Mouse (Mus musculus): ENCODE data around the gene Card14. TPM values are rescaled to one million over a fixed set of nuclear protein-coding genes. Genes with fewer than 3 reads are reported as not detected.
"Not testable (repeated sequence)": the region's sequence is repeated elsewhere in the genome, so short reads cannot be mapped to it uniquely, and the experiment has no call there.

Card14 gene
- polyA plus RNA-seq, 1 experiment from 2014 or later = 0.88 TPM

GRCm38 (mm10) chr11:119281030-119281429 is 26.5 kb upstream of the Card14 start:
- Histone ChIP-seq H3K4me3 (no peak overlapping the region), H3K9ac (no peak overlapping the region), H3K36me3 (peaks cover 91% of the 10 kb centered on the region), H3K9me3 (no peaks in the 10 kb centered on the region), H3K4me2 (replicated peaks) (no peak overlapping the region), H3K27me3 (no peaks in the 10 kb centered on the region), H3K27ac (no peak overlapping the region), H3K4me1 (peaks cover 3% of the 10 kb centered on the region; the same call in 1 of the 2 replicates)
- no peak for ATAC-seq (ENCODE audit: low FRiP score, low read depth)
- 88% methylated on average over 15 of the region's 15 CpGs for WGBS

GRCm38 (mm10) chr11:119285791-119286527 is 21.6 kb upstream of the Card14 start:
- H3K27ac ChIP-seq = no peak overlapping the region
- no peak overlapping the region for H3K4me3 ChIP-seq
- no peak overlapping the region for H3K9ac ChIP-seq
- H3K36me3 ChIP-seq = peaks cover 94% of the 10 kb centered on the region
- H3K4me2 ChIP-seq (replicated peaks) = no peak overlapping the region
- no peaks in the 10 kb centered on the region for H3K27me3 ChIP-seq
- H3K4me1 ChIP-seq = peaks cover 6% of the 10 kb centered on the region; the same call in 1 of the 2 replicates
- 59% methylated on average over 9 of the region's 9 CpGs for WGBS
- H3K9me3 ChIP-seq = 0 out of 2 replicates have a peak, but pooled peaks cover under 1% of the 10 kb centered on the region
- ATAC-seq (ENCODE audit: low FRiP score, low read depth) = no peak; the same call in 1 of the 2 replicates

- H3K4me1 ChIP-seq = peaks cover 6% of the 10 kb centered on the region; the same call in 1 of the 2 replicates
- no peak overlapping the region for H3K9ac ChIP-seq
- ATAC-seq (ENCODE audit: low FRiP score, low read depth) = no peak
- 87% methylated on average over 20 of the region's 20 CpGs for WGBS
- H3K4me3 ChIP-seq = no peak overlapping the region
- H3K27me3 ChIP-seq = no peaks in the 10 kb centered on the region
- no peak overlapping the region; the same call in 1 of the 2 replicates for H3K27ac ChIP-seq
- 0 out of 2 replicates have a peak, but pooled peaks cover 5% of the 10 kb centered on the region for H3K9me3 ChIP-seq
- H3K36me3 ChIP-seq = peaks cover 96% of the 10 kb centered on the region
- H3K4me2 ChIP-seq (replicated peaks) = no peak overlapping the region
Observed at GRCm38 (mm10) chr11:119287207-119287992, 20.2 kb upstream of the Card14 start.

DNA sequence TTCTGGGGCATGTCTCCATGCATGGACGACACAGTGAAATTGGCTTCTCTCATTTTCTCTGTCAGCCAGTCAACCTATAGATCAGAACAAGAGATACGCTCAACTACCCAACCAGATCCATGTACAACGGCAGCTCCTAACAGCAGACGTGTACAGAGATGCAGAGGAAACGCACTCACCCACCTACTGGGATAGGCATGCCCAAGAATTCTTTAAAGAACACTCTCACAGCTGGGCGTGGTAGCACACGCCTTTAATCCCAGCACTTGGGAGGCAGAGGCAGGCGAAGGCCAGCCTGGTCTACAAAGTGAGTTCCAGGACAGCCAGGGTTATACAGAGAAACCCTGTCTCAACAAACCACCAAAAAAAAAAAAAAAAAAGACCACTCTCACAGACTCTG is 14.7 kb upstream of the Card14 start:
- H3K4me3 ChIP-seq; ATAC-seq (ENCODE audit: low FRiP score, low read depth); H3K27me3 ChIP-seq; H3K4me1 ChIP-seq; H3K9ac ChIP-seq; H3K4me2 ChIP-seq (replicated peaks); H3K27ac ChIP-seq; H3K9me3 ChIP-seq: not testable (repeated sequence)
- WGBS = 95% methylated on average over 8 of the region's 8 CpGs
- H3K36me3 ChIP-seq = peaks cover 98% of the 10 kb centered on the region

DNA sequence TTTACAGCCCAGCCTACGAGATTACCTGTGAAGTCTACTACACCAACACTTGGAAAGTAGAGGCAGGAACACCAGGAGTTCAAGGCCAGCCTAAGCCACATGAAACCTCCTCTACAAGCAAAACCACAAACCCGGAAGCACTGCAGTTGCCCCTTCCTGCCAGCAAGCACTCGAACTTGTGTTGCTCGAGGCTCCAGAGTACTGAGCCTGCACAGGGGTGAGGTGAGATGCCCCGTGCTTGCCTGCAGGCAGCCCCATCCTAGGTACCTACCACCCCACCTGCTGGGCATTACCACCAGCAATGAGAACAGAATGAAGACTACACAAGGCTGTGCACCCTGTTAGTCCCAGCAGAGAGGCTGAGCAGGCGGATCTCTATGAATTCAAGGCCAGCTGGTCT is 9.6 kb upstream of the Card14 start:
- no peak for ATAC-seq (ENCODE audit: low FRiP score, low read depth)
- Histone ChIP-seq H3K9me3 (no peaks in the 10 kb centered on the region), H3K9ac (peak overlapping the region; percentile 99; the same call in 1 of the 2 replicates), H3K4me2 (replicated peaks) (peak overlapping the region; percentile 87), H3K4me1 (peaks cover 21% of the 10 kb centered on the region), H3K36me3 (peaks cover 52% of the 10 kb centered on the region), H3K4me3 (peak overlapping the region; percentile 98; the same call in 1 of the 2 replicates), H3K27me3 (no peaks in the 10 kb centered on the region), H3K27ac (no peak overlapping the region)
- 89% methylated on average over 6 of the region's 6 CpGs for WGBS

DNA sequence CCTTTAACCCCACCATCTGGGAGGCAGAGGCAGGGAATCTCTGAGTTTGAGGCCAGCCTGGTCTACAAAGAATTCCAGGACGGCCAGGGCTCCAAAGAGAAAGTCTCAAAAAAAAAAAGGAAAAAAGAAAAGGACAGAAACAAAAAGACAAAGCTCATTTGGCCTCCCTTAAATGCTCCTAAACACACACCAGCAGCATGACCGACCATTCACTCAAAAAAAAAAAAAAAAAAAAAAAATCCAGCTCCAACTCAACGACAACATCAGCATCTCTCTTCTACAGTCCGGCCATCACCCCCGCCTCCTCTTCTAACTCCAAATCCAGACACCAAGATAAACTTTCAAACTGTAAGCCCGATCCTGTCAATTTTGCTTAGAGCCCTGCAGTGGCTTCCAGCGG is 8.7 kb upstream of the Card14 start:
- no peaks in the 10 kb centered on the region for H3K27me3 ChIP-seq
- peak overlapping the region; percentile 98 for H3K4me3 ChIP-seq
- H3K36me3 ChIP-seq = peaks cover 42% of the 10 kb centered on the region
- H3K4me2 ChIP-seq (replicated peaks) = peak overlapping the region; percentile 87
- WGBS = 16% methylated on average over 7 of the region's 7 CpGs
- H3K4me1 ChIP-seq = peaks cover 21% of the 10 kb centered on the region
- no peak overlapping the region; the same call in 1 of the 2 replicates for H3K27ac ChIP-seq
- ATAC-seq (ENCODE audit: low FRiP score, low read depth) = no peak
- H3K9me3 ChIP-seq = no peaks in the 10 kb centered on the region
- H3K9ac ChIP-seq = peak overlapping the region; percentile 99

DNA sequence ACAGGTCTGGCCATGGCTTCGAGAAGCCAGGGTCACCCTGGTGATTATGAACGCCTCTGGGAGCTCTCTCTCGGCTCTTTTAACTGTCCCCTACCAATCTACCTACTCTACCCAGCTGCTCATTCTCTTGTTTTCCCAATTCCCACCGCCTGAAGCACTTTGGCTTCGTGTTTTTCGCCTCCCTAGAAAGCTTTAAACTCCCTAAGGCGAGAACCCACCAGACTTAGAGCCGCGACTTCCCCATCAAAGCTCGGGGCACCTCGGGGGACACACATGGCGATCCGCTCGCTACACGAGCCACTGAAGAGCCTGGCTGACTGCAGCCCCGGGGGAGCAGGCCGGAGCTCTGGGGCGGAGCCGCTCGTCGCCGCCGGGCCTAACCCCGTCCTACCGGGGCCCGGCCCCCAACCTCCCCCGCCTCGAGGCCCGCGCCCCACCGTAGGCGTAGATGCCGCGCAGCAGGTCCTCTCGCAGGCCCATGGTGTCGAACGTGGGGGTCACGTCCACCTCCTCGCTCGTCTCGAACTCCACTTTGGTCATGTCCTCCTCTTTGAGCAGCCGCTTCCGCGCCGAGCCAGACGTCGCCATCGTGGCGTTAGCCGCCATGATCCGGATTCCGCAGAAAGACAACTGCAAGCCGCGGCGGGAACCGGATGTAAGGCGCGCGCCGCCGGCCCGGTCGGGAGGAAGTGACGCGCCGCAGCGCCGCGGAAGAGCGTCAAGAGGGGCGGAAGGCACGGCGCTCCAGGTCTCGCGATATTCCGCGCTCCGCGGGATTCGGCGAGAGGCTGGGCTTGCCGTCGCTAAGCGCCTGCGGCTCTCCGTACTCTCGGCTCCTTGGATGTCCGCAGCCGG is 8.0 kb upstream of the Card14 start, which contains the start of gene Eif4a3:
Gene Eif4a3, minus strand, starts transcription at position 699 of the 855 bp plus-strand sequence.
- Histone ChIP-seq H3K4me3 (peak within 1 kb of the TSS; percentile 98), H3K9ac (peak within 1 kb of the TSS; percentile 99), H3K9me3 (no peaks in the 10 kb centered on the region), H3K4me1 (peaks cover 21% of the 10 kb centered on the region), H3K27ac (peak within 1 kb of the TSS; percentile 84), H3K36me3 (peaks cover 35% of the 10 kb centered on the region), H3K4me2 (replicated peaks) (peak within 1 kb of the TSS; percentile 87), H3K27me3 (peaks cover 7% of the 10 kb centered on the region; the same call in 1 of the 2 replicates)
- WGBS = under 1% methylated on average over 89 of the region's 89 CpGs
- ATAC-seq (ENCODE audit: low FRiP score, low read depth) = peak; percentile 95

- Histone ChIP-seq H3K4me3 (peak overlapping the region; percentile 98), H3K36me3 (peaks cover 28% of the 10 kb centered on the region), H3K27me3 (peaks cover 13% of the 10 kb centered on the region; the same call in 1 of the 2 replicates), H3K9me3 (no peaks in the 10 kb centered on the region), H3K4me2 (replicated peaks) (peak overlapping the region; percentile 86), H3K4me1 (peaks cover 21% of the 10 kb centered on the region), H3K9ac (peak overlapping the region; percentile 99), H3K27ac (peak overlapping the region; percentile 84)
- no peak for ATAC-seq (ENCODE audit: low FRiP score, low read depth)
- 2% methylated on average over 31 of the region's 31 CpGs for WGBS
Observed at GRCm38 (mm10) chr11:119300246-119300935, 7.2 kb upstream of the Card14 start.

- Histone ChIP-seq H3K27ac (no peak overlapping the region), H3K9ac (peak overlapping the region; percentile 99), H3K27me3 (peaks cover 13% of the 10 kb centered on the region; the same call in 1 of the 2 replicates), H3K36me3 (peaks cover 22% of the 10 kb centered on the region), H3K9me3 (no peaks in the 10 kb centered on the region), H3K4me2 (replicated peaks) (peak overlapping the region; percentile 86; the same call in 1 of the 2 replicates), H3K4me1 (peaks cover 21% of the 10 kb centered on the region), H3K4me3 (peak overlapping the region; percentile 98)
- ATAC-seq (ENCODE audit: low FRiP score, low read depth) = no peak
- 29% methylated on average over 2 of the region's 2 CpGs for WGBS
Observed at GRCm38 (mm10) chr11:119300986-119301385, 6.6 kb upstream of the Card14 start.

GRCm38 (mm10) chr11:119304904-119305712 is 2.5 kb upstream of the Card14 start:
- H3K4me1 ChIP-seq = peaks cover 25% of the 10 kb centered on the region
- H3K27me3 ChIP-seq = peaks cover 17% of the 10 kb centered on the region; the same call in 1 of the 2 replicates
- no peak overlapping the region for H3K4me2 ChIP-seq (replicated peaks)
- no peak overlapping the region for H3K9ac ChIP-seq
- H3K36me3 ChIP-seq = no peaks in the 10 kb centered on the region
- no peak overlapping the region for H3K4me3 ChIP-seq
- no peak for ATAC-seq (ENCODE audit: low FRiP score, low read depth)
- H3K9me3 ChIP-seq = no peaks in the 10 kb centered on the region
- 40% methylated on average over 16 of the region's 16 CpGs for WGBS
- no peak overlapping the region for H3K27ac ChIP-seq

Data from limb, embryonic 13.5 days (tissue).